Mouse (Mus musculus) forebrain, embryonic 13.5 days (tissue): ENCODE measurements around the gene Zgrf1. TPM values are rescaled to one million over a fixed set of nuclear protein-coding genes. Genes with fewer than 3 reads are reported as not detected.
A peak's percentile ranks its signal among the peaks of the same experiment; 100 is the strongest.

Experiments
- ATAC-seq: fragments of 200-750 bp; cut with Nextera tagmentation; 2 replicates; pipeline ENCODE4 v1.8.0; 2017
- H3K27ac ChIP-seq: fragments of 300-500 bp; sonication (generic); 2 replicates; pipeline ENCODE4 v1.5.1; 2015; ENCODE audit warnings: inconsistent platforms, mild to moderate bottlenecking, moderate library complexity
- H3K27me3 ChIP-seq: fragments of 300-500 bp; sonication (generic); 2 replicates; pipeline ENCODE4 v1.6.1; 2015; ENCODE audit warnings: mild to moderate bottlenecking, inconsistent platforms
- H3K36me3 ChIP-seq: fragments of 300-500 bp; sonication (generic); 2 replicates; pipeline ENCODE4 v1.6.1; 2015; ENCODE audit warnings: mild to moderate bottlenecking, inconsistent platforms; ENCODE audit not compliant: poor library complexity, severe bottlenecking
- H3K4me1 ChIP-seq: fragments of 300-500 bp; sonication (generic); 2 replicates; pipeline ENCODE4 v1.6.1; 2015; ENCODE audit warnings: inconsistent platforms
- H3K4me2 ChIP-seq: fragments of 300-500 bp; sonication (generic); 2 replicates; pipeline ENCODE4 v1.6.1; 2015; ENCODE audit warnings: inconsistent platforms, mild to moderate bottlenecking, moderate library complexity
- H3K4me3 ChIP-seq: fragments of 300-500 bp; sonication (generic); 2 replicates; pipeline ENCODE4 v1.5.1; 2015; ENCODE audit warnings: mild to moderate bottlenecking, inconsistent platforms
- H3K9ac ChIP-seq: fragments of 300-500 bp; sonication (generic); 2 replicates; pipeline ENCODE4 v1.6.1; 2015; ENCODE audit warnings: mild to moderate bottlenecking, inconsistent platforms
- H3K9me3 ChIP-seq: fragments of 300-500 bp; sonication (generic); replicated peaks from 2 replicates; pipeline ENCODE4 v1.6.1; 2016; ENCODE audit warnings: inconsistent platforms
- WGBS: fragments of 180-500 bp; shearing (Covaris S2); methylation state at CpG from one replicate; pipeline ENCODE4 v1.1.7; 2015; 5-methylcytosine and 5-hydroxymethylcytosine counted together
- polyA plus RNA-seq: library from polyadenylated mRNA; unstranded; fragments of >200 nt; fragmentation: Nextera tagmentation; extraction: Ambion mirVana; gene quantifications from 2 replicates; pipeline ENCODE4 v1.2.1, GENCODE M21; 2015

Gene Zgrf1
- polyA plus RNA-seq, 1 experiment from 2014 or later: 9.2 TPM

GRCm38 (mm10) chr3:127631582-127631981 is 78.3 kb downstream of the Zgrf1 start:
- H3K27me3 ChIP-seq: peaks cover 84% of the 10 kb centered on the region
- whole genome bisulfite sequencing: 0% methylated on average over 10 of the region's 10 CpGs
- H3K4me1 ChIP-seq: peaks cover 63% of the 10 kb centered on the region
- peak overlapping the region; percentile 98 for H3K27ac ChIP-seq
- H3K9me3 ChIP-seq: no peaks in the 10 kb centered on the region
- peak overlapping the region; percentile 65 for H3K4me2 ChIP-seq
- H3K4me3 ChIP-seq: peak overlapping the region; percentile 52
- ATAC-seq: no peak
- 0 out of 2 replicates have a peak, but pooled peaks cover 4% of the 10 kb centered on the region for H3K36me3 ChIP-seq
- peak overlapping the region; percentile 63; the same call in 1 of the 2 replicates for H3K9ac ChIP-seq

DNA sequence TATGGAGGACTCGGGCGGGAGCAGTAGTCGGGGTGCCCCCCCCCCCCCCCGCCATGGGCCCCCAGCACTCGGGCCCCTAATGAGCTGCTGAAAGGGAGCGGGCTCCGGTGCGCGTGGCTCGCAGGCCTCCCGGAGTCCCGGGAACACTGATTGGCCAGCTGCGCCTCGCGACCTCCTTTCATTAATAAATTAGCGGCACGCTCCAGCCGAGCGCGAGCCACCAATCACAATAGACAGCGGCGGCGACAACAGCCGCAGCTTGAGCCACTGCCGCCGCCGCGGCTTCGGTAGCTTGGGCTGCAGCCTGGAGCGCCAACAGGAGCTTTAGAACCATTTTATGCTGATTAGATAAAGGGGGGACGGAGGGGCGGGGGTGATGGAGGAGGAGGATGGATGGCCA is 79.2 kb downstream of the Zgrf1 start:
- ATAC-seq: peak; percentile 81
- H3K4me1 ChIP-seq: peaks cover 54% of the 10 kb centered on the region
- H3K9me3 ChIP-seq: no peaks in the 10 kb centered on the region
- H3K4me2 ChIP-seq: peak overlapping the region; percentile 65
- peak overlapping the region; percentile 52 for H3K4me3 ChIP-seq
- peak overlapping the region; percentile 92 for H3K9ac ChIP-seq
- WGBS: under 1% methylated on average over 30 of the region's 32 CpGs
- H3K36me3 ChIP-seq: 0 out of 2 replicates have a peak, but pooled peaks cover 4% of the 10 kb centered on the region
- H3K27me3 ChIP-seq: peaks cover 83% of the 10 kb centered on the region
- peak overlapping the region; percentile 98 for H3K27ac ChIP-seq

DNA sequence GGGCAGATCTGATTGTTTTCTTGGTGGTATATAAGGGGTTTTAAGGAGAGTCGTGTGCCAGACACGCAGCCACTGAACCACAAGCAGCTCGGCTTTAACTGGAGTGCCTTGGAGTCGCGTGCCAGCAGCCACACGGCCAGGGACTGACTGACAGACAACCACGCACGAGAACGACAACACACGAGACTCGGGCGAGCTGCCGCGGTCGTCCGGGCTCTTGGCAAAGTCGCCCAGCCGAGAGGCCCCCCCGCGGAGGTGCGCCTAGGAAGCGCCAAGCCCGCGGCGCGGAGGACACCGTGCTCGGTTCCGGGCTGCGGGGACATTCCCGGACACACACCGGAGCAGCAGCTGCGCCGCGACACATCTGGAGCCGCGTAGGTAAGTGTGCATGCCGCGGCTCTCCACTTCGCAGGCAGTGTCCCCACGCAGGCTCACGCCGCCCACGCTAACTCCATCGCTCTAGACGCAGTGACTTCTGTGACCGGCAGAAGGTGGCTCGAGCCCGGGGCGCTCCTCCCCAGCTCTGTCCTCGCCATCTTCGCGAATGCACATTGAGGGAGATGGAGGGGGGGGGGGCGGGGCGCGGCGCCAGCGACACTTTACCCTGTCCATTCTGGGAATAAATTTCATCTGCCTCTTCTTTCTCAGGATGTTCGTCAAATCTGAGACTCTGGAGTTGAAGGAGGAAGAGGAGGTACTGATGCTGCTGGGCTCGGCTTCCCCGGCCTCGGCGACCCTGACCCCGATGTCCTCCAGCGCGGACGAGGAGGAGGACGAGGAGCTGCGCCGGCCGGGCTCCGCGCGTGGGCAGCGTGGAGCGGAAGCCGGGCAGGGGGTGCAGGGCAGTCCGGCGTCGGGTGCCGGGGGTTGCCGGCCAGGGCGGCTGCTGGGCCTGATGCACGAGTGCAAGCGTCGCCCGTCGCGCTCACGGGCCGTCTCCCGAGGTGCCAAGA is 80.1 kb downstream of the Zgrf1 start, which contains the start of gene Neurog2:
TSS of gene Neurog2 (plus strand) at position 56 of the 953 bp plus-strand sequence.
- Histone ChIP-seq H3K4me1 (peaks cover 50% of the 10 kb centered on the region), H3K36me3 (0 out of 2 replicates have a peak, but pooled peaks cover 4% of the 10 kb centered on the region), H3K9ac (peak within 1 kb of the TSS; percentile 92), H3K9me3 (no peaks in the 10 kb centered on the region), H3K27me3 (peaks cover 83% of the 10 kb centered on the region), H3K4me2 (peak within 1 kb of the TSS; percentile 65), H3K27ac (peak within 1 kb of the TSS; percentile 98), H3K4me3 (peak within 1 kb of the TSS; percentile 52)
- WGBS: under 1% methylated on average over 89 of the region's 92 CpGs
- ATAC-seq: peak; percentile 65

DNA sequence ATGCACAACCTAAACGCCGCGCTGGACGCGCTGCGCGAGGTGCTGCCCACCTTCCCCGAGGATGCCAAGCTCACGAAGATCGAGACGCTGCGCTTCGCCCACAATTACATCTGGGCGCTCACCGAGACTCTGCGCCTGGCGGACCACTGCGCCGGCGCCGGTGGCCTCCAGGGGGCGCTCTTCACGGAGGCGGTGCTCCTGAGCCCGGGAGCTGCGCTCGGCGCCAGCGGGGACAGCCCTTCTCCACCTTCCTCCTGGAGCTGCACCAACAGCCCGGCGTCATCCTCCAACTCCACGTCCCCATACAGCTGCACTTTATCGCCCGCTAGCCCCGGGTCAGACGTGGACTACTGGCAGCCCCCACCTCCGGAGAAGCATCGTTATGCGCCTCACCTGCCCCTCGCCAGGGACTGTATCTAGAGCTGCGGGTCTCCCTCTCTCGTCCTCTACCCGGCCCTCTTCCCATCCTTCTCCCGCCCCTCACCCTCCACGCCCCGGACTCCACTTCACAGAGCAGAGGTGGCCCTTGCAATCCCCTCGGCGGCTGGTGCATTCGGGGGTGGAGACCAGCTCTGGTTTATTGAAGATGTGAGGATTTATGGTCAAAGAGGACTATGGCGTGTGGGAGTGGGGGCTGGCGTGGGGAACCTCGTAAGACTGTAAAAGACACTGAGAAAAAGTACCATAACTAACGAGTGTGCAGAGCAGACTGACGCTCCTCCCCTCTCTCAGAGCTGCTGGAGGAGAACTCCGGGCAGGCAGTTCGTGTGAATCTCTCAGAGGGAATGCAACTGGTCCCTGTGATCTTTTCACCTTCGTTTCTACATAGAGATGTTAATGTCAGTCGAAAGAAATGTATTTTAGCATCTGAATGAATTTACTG is 81.1 kb downstream of the Zgrf1 start:
- Histone ChIP-seq H3K9ac (peak overlapping the region; percentile 92), H3K4me2 (peak overlapping the region; percentile 65), H3K9me3 (no peaks in the 10 kb centered on the region), H3K4me3 (peak overlapping the region; percentile 52), H3K36me3 (0 out of 2 replicates have a peak, but pooled peaks cover 4% of the 10 kb centered on the region), H3K4me1 (peaks cover 44% of the 10 kb centered on the region), H3K27ac (peak overlapping the region; percentile 98), H3K27me3 (peaks cover 84% of the 10 kb centered on the region)
- WGBS: 1% methylated on average over 55 of the region's 58 CpGs
- peak; percentile 75 for ATAC-seq

- peak overlapping the region; percentile 98 for H3K27ac ChIP-seq
- no peaks in the 10 kb centered on the region for H3K9me3 ChIP-seq
- H3K4me2 ChIP-seq: peak overlapping the region; percentile 65
- WGBS: 5% methylated on average over 3 of the region's 3 CpGs
- H3K4me3 ChIP-seq: peak overlapping the region; percentile 52
- H3K9ac ChIP-seq: peak overlapping the region; percentile 92
- peaks cover 45% of the 10 kb centered on the region for H3K4me1 ChIP-seq
- H3K27me3 ChIP-seq: peaks cover 84% of the 10 kb centered on the region
- 0 out of 2 replicates have a peak, but pooled peaks cover 4% of the 10 kb centered on the region for H3K36me3 ChIP-seq
- ATAC-seq: no peak
Observed at GRCm38 (mm10) chr3:127634984-127635349, 81.7 kb downstream of the Zgrf1 start.

DNA sequence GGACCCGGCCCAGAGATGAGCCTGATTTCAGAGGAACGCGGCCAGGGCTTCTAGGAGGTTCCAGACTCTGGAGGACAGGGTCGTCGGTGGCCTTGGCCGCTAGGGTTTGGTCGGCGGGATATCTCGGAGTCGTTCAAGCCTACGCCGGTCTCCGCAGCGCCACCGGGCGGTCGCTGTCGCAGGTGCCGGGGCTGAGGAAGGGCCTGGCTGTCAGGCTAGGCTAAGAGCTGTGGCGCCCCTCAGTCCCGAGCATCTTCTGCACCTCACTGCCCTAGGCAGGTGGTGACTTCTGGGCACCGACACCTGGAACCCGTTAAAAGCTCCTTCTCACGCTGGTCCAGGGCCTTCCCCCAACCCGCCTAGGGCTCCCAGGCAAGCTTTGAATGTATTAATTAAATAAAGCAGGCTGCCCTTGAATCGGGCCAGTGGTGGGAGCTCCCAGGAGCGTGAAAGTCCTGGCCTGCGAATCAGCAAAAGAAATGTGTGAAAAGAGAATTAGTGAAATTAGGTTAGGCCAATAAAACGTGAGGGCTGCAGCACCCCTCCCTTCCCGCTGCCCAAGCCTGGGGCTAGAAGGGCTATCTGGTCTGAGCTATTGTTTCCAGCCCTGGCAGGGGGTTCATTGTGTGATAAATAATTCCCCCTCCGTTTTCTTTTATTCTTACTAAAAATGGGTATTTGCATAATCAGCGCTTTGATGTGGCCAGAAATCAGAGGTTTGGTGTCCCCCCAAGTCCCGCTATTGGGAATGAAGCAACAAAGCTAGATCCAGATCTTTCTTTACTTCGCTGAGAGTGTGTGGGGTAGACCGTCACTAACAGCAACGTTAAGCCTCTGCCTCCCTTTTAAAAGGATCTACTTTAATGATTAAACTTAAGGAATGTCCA is 86.8 kb downstream of the Zgrf1 start:
- Histone ChIP-seq H3K36me3 (no peaks in the 10 kb centered on the region), H3K27me3 (peaks cover 88% of the 10 kb centered on the region), H3K4me3 (peak overlapping the region; percentile 12; the same call in 1 of the 2 replicates), H3K27ac (peak overlapping the region; percentile 82), H3K9me3 (no peaks in the 10 kb centered on the region), H3K4me2 (peak overlapping the region; percentile 42), H3K9ac (peak overlapping the region; percentile 18; the same call in 1 of the 2 replicates), H3K4me1 (peaks cover 44% of the 10 kb centered on the region)
- ATAC-seq: peak; percentile 82
- under 1% methylated on average over 36 of the region's 36 CpGs for WGBS

DNA sequence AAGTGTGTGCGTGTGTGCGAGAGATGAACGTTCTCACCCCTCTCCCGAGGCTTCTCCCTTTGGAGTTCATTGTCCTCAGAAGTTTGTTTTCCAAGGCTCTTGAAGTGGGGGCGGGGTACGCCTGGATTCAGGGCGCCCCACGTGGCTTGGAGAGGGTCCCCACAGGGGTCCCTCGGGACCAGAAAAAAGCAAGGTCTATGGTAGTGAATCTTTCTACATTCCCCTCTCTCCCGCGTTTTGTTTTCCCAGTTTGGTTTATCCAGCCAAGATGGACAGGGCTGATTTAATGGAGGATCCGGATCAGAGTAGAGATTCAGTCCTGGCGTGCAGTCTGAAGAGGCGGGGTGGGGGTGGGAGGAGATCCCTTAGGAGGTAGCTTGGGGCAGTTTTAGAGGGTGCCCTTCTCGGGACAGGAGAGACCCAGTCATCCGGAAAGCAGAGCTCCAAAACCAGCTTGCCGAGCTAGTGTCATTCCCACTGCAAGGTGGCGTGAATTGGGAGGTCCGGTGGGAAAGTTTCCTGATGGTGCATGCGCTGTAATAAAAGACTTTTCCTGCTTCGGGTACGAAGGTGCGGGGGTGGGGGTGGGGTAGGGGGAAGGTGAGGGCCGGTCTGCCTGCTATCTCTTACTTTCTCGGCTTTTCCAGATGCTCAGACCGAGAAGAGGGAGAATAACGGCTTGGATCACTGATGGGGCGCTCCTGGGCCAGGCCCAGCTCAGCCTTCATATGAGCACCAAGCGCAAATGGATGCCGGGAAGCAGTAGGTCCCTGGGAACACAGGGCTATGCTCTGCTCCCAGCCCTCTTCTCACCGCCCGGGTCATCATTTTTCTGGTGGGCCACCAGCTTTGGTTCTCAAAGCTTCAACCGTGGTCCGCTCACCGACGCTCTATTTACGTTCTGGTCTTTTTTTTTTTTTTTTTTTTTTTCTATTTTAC is 87.7 kb downstream of the Zgrf1 start:
- H3K4me1 ChIP-seq: peaks cover 49% of the 10 kb centered on the region
- 8% methylated on average over 37 of the region's 37 CpGs for WGBS
- H3K4me2 ChIP-seq: peak overlapping the region; percentile 42
- peak overlapping the region; percentile 82 for H3K27ac ChIP-seq
- H3K9me3 ChIP-seq: no peaks in the 10 kb centered on the region
- ATAC-seq: peak; percentile 19; the same call in 1 of the 2 replicates
- H3K27me3 ChIP-seq: peaks cover 91% of the 10 kb centered on the region
- H3K36me3 ChIP-seq: no peaks in the 10 kb centered on the region
- H3K9ac ChIP-seq: peak overlapping the region; percentile 37; the same call in 1 of the 2 replicates
- H3K4me3 ChIP-seq: peak overlapping the region; percentile 12

- WGBS: 6% methylated on average over 5 of the region's 5 CpGs
- no peak for ATAC-seq
- Histone ChIP-seq H3K4me3 (no peak overlapping the region), H3K4me1 (peaks cover 58% of the 10 kb centered on the region), H3K36me3 (no peaks in the 10 kb centered on the region), H3K27ac (peak overlapping the region; percentile 63), H3K4me2 (peak overlapping the region; percentile 22), H3K27me3 (peaks cover 94% of the 10 kb centered on the region), H3K9ac (no peak overlapping the region), H3K9me3 (no peaks in the 10 kb centered on the region)
Observed at GRCm38 (mm10) chr3:127642211-127642610, 88.9 kb downstream of the Zgrf1 start.

GRCm38 (mm10) chr3:127646156-127646825 is 93.0 kb downstream of the Zgrf1 start:
- Histone ChIP-seq H3K9ac (no peak overlapping the region; the same call in 1 of the 2 replicates), H3K4me2 (peak overlapping the region; percentile 34)

More at GRCm38 (mm10) chr3:127646156-127646825, 93.0 kb downstream of the Zgrf1 start:
- Histone ChIP-seq H3K4me3 (no peak overlapping the region), H3K36me3 (no peaks in the 10 kb centered on the region), H3K9me3 (no peaks in the 10 kb centered on the region), H3K4me1 (peaks cover 33% of the 10 kb centered on the region), H3K27me3 (peaks cover 68% of the 10 kb centered on the region), H3K27ac (peak overlapping the region; percentile 72)
- WGBS: 12% methylated on average over 18 of the region's 18 CpGs
- ATAC-seq: peak; percentile 89
